Mouse (Mus musculus) limb, embryonic 14.5 days (tissue): ENCODE data around the gene Slc20a1. TPM values are rescaled to one million over a fixed set of nuclear protein-coding genes. Genes with fewer than 3 reads are reported as not detected.

Experiments used
- ATAC-seq: fragments of 200-750 bp; cut with Nextera tagmentation; 2 replicates; pipeline ENCODE4 v1.8.0; 2017; ENCODE audit warnings: low read depth, moderate number of reproducible peaks, moderate TSS enrichment; ENCODE audit not compliant: low FRiP score
- DNase-seq: peaks from one replicate; pipeline ENCODE4 v3.0.0-alpha.2; 2015; ENCODE audit warnings: low spot score
- H3K27ac ChIP-seq: fragments of 300-500 bp; sonication (generic); replicated peaks from 2 replicates; pipeline ENCODE4 v1.5.1; 2014; ENCODE audit warnings: low read depth, mild to moderate bottlenecking, low read length, moderate library complexity, mixed read lengths
- H3K27me3 ChIP-seq: fragments of 300-500 bp; sonication (generic); 2 replicates; pipeline ENCODE4 v1.6.1; 2014; ENCODE audit warnings: low read length, mixed read lengths; ENCODE audit not compliant: control insufficient read depth, insufficient read depth
- H3K36me3 ChIP-seq: fragments of 300-500 bp; sonication (generic); 2 replicates; pipeline ENCODE4 v1.6.1; 2014; ENCODE audit warnings: mild to moderate bottlenecking, low read length, moderate library complexity, mixed read lengths; ENCODE audit not compliant: control insufficient read depth, insufficient read depth
- H3K4me1 ChIP-seq: fragments of 300-500 bp; sonication (generic); 2 replicates; pipeline ENCODE4 v1.6.1; 2014; ENCODE audit warnings: antibody characterized with exemption, low read length, mixed read lengths; ENCODE audit not compliant: control insufficient read depth, insufficient read depth
- H3K4me2 ChIP-seq: fragments of 300-500 bp; sonication (generic); replicated peaks from 2 replicates; pipeline ENCODE4 v1.6.1; 2014; ENCODE audit warnings: low read depth, mild to moderate bottlenecking, low read length, moderate library complexity; ENCODE audit not compliant: severe bottlenecking
- H3K4me3 ChIP-seq: fragments of 300-500 bp; sonication (generic); replicated peaks from 2 replicates; pipeline ENCODE4 v1.5.1; 2014; ENCODE audit warnings: low read length
- H3K9ac ChIP-seq: fragments of 300-500 bp; sonication (generic); 2 replicates; pipeline ENCODE4 v1.6.1; 2014; ENCODE audit warnings: mild to moderate bottlenecking, low read depth, low read length, moderate library complexity; ENCODE audit not compliant: severe bottlenecking
- H3K9me3 ChIP-seq: fragments of 300-500 bp; sonication (generic); 2 replicates; pipeline ENCODE4 v1.6.1; 2016; ENCODE audit warnings: low read length; ENCODE audit not compliant: control insufficient read depth
- POLR2A ChIP-seq: fragments of 200-500 bp; IDR thresholded peaks from 2 replicates; pipeline ENCODE4 v1.8.0; 2012; ENCODE audit warnings: inconsistent platforms, mild to moderate bottlenecking, moderate library complexity, borderline replicate concordance; ENCODE audit not compliant: insufficient read depth, insufficient read length; ENCODE audit errors: extremely low read depth
- WGBS: fragments of 180-500 bp; shearing (Covaris S2); extraction: QIAGEN DNeasy Blood & Tissue Kit; methylation state at CpG from one replicate; pipeline ENCODE4 v1.1.7; 2014; 5-methylcytosine and 5-hydroxymethylcytosine counted together
- polyA plus RNA-seq, 2 experiments: library from polyadenylated mRNA; depleted of rRNA in 1 of 2; stranded (reverse) in 1 of 2; unstranded in 1 of 2; fragments of >200 nt; fragmentation: Nextera tagmentation in 1 of 2; extraction: Ambion mirVana in 1 of 2; gene quantifications; 2 replicates each; pipeline versions ENCODE4 v1.2.1 to v1.2.3; 2012 to 2014

Gene Slc20a1
- 40.6 and 40.8 TPM in 2 replicates for polyA plus RNA-seq (2012; rRNA removed)
- polyA plus RNA-seq (2014; fragmentation: Nextera tagmentation; extraction: Ambion mirVana): 28.7 and 32.1 TPM in 2 replicates

GRCm38 (mm10) chr2:129198436-129199327 lies at the start of gene Slc20a1:
Slc20a1 (plus strand) TSS chr2:129198764.
- H3K9me3 ChIP-seq: no peaks in the 10 kb centered on the region
- DNase-seq: peak; percentile 97
- WGBS: 2% methylated on average over 60 of the region's 96 CpGs
- no peaks in the 10 kb centered on the region for H3K27me3 ChIP-seq
- ATAC-seq: peak; percentile 99
- TF ChIP-seq POLR2A: peak; percentile 98
- H3K4me3 ChIP-seq: peak within 1 kb of the TSS; percentile 92
- H3K36me3 ChIP-seq: peaks cover 27% of the 10 kb centered on the region
- H3K27ac ChIP-seq: peak within 1 kb of the TSS; percentile 88
- peak within 1 kb of the TSS; percentile 90 for H3K9ac ChIP-seq
- peak within 1 kb of the TSS; percentile 90 for H3K4me2 ChIP-seq
- H3K4me1 ChIP-seq: peaks cover 10% of the 10 kb centered on the region

DNA sequence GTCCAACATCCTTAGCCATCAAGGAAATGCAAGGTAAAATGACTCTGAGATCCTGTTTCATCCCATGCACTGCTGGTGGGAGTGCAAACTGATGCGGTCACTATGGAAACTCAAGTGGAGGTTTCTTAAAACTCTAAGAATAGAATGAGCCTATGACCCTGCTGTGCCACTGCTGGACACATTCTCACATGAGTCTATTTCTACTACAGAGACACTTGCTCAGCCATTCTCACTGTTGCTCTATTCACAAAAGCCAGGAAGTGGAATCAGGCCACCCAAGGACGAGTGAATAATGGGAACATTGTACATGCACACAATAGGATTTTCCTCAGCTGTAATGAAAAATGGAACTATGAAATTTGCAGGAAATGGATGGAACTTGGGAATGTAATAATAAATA lies 49.7 kb upstream of the Slc20a1 start:
- no peaks in the 10 kb centered on the region for H3K27me3 ChIP-seq
- no peak overlapping the region for H3K4me3 ChIP-seq
- TF ChIP-seq POLR2A: no peak
- no peak overlapping the region for H3K27ac ChIP-seq
- no peak overlapping the region for H3K9ac ChIP-seq
- no peak overlapping the region for H3K4me2 ChIP-seq
- DNase-seq: no peak
- H3K4me1 ChIP-seq: no peaks in the 10 kb centered on the region
- H3K36me3 ChIP-seq: no peaks in the 10 kb centered on the region
- no peaks in the 10 kb centered on the region for H3K9me3 ChIP-seq
- no peak for ATAC-seq
- 66% methylated on average over 2 of the region's 2 CpGs for WGBS

DNA sequence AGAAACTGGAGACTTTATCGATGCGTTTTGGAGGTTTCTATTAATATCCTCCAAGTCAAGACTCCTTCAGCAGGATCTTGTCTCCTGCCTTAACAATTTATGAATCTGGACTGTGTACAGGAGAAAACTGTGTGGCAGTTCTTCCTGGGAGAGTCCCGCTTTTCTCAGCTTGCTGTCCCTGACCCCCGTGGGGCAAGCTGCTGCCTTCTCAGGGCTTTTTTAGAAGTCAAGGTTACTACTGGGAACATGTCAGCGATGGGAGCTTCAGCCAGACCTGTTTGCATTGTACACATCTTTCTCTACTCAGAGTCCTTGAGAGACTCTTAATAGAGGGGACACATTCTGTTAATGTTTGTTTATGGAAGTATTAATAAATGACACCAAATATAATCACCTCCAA lies 48.2 kb upstream of the Slc20a1 start:
- 82% methylated on average over 5 of the region's 5 CpGs for WGBS
- Histone ChIP-seq H3K36me3 (no peaks in the 10 kb centered on the region), H3K9me3 (no peaks in the 10 kb centered on the region), H3K9ac (no peak overlapping the region), H3K4me2 (no peak overlapping the region), H3K4me3 (no peak overlapping the region), H3K27ac (no peak overlapping the region), H3K27me3 (no peaks in the 10 kb centered on the region), H3K4me1 (no peaks in the 10 kb centered on the region)
- no peak for TF ChIP-seq POLR2A
- no peak for DNase-seq
- ATAC-seq: no peak

GRCm38 (mm10) chr2:129151111-129151510 lies 47.5 kb upstream of the Slc20a1 start:
- Histone ChIP-seq H3K4me2 (no peak overlapping the region), H3K4me3 (no peak overlapping the region), H3K9ac (no peak overlapping the region), H3K27ac (no peak overlapping the region), H3K36me3 (no peaks in the 10 kb centered on the region), H3K27me3 (no peaks in the 10 kb centered on the region), H3K9me3 (no peaks in the 10 kb centered on the region), H3K4me1 (no peaks in the 10 kb centered on the region)
- no peak for TF ChIP-seq POLR2A
- no peak for ATAC-seq
- no peak for DNase-seq
- WGBS: 86% methylated on average over 9 of the region's 9 CpGs

DNA sequence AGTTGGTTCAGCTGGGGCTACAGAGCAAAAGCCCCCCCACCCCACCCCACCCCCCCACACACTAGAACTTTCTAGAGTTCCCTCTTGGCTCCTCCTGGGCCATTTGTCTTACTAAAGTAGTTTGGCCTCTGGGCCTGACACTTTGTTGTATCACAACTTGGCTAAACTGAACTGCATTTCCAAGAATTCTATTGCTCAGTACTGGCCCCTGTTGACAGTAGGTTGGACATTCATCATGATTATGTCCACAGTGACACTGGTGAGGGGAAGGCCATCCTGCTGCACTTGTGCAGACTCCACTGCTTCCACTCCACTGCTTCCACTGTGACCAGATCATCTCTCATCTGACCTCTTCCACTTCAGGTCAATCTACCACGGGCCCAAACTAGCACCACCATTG lies 45.8 kb upstream of the Slc20a1 start:
- 67% methylated on average over 1 of the region's 1 CpGs for WGBS
- Histone ChIP-seq H3K27me3 (no peaks in the 10 kb centered on the region), H3K9me3 (no peaks in the 10 kb centered on the region), H3K4me2 (no peak overlapping the region), H3K36me3 (no peaks in the 10 kb centered on the region), H3K4me1 (no peaks in the 10 kb centered on the region), H3K9ac (no peak overlapping the region), H3K4me3 (no peak overlapping the region), H3K27ac (no peak overlapping the region)
- no peak for TF ChIP-seq POLR2A
- no peak for ATAC-seq
- DNase-seq: no peak
